Mouse (Mus musculus): ENCODE results near the gene Plau.

Gene Plau

GRCm38 (mm10) chr14:20806116-20806840 is 30.2 kb upstream of the Plau start:
- no peak for DNase-seq

GRCm38 (mm10) chr14:20809349-20809748 is 27.1 kb upstream of the Plau start:
- no peak for DNase-seq

DNA sequence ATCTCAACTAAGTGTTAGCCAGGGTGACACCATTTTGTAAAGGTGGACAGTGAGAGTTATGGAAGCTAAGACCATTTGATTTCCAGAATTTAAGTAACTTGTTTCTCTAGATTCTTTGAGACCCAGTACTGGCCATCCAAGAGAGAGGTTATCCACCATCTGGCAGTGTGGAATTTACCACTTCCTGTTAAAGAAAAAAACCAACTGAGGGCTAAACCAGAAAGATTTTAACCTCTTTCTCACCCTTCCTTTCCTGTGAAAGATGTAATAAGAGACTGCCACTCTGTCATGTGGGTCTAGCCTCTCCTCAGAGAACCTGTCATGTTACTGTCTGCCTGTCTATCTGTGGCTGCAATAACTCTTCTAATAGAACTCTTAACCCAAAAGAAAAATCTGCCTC is 26.6 kb upstream of the Plau start:
- DNase-seq = no peak

GRCm38 (mm10) chr14:20811236-20811635 is 25.2 kb upstream of the Plau start:
- no peak for DNase-seq

- DNase-seq = no peak
These were observed 24.6 kb upstream of the Plau start for GRCm38 (mm10) chr14:20811779-20812406.

DNA sequence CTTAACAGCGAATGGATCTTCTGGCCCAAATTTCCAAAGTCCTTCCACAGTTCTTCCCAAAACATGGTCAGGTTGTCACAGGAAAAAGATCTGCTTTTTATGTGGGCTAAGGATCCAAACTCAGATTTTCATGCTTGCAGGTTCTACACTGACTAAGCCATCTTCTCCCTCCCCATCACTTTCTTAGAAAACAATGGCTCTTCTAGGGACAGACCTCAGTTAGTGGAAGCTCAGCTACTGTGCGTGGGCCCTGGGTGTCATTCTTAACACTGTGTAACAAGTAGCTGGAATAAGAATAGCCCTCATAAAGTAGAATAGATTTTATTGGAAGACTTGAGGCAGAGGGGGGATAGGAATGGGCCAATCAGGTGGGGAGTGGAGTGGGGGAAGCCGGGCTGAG is 21.0 kb upstream of the Plau start:
- DNase-seq = no peak

- no peak for DNase-seq
These were observed 11.9 kb upstream of the Plau start for GRCm38 (mm10) chr14:20824517-20824916.

- no peak for DNase-seq
These were observed 10.9 kb upstream of the Plau start for GRCm38 (mm10) chr14:20825516-20825915.

GRCm38 (mm10) chr14:20827061-20827460 is 9.4 kb upstream of the Plau start:
- no peak for DNase-seq

GRCm38 (mm10) chr14:20827491-20827890 is 9.0 kb upstream of the Plau start:
- DNase-seq = no peak

DNA sequence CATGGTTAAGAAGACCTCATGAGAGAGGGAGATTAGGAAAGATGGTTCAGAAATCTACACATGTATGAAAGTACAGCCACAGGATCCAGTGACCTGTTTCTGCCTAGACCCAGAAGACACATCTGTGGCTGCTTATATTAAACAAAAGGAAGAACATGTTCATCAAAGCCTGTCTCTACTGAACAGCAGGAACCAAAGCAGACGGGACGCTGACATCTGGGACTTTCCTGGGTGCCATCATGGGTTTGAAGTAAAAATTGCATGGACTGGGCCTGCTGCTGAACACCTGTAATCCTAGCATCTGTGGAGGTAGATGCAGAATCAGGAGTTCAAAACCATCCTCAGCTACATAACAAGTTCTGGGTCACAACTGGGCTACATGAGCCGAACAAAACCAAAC is 7.9 kb upstream of the Plau start:
- no peak for DNase-seq

DNA sequence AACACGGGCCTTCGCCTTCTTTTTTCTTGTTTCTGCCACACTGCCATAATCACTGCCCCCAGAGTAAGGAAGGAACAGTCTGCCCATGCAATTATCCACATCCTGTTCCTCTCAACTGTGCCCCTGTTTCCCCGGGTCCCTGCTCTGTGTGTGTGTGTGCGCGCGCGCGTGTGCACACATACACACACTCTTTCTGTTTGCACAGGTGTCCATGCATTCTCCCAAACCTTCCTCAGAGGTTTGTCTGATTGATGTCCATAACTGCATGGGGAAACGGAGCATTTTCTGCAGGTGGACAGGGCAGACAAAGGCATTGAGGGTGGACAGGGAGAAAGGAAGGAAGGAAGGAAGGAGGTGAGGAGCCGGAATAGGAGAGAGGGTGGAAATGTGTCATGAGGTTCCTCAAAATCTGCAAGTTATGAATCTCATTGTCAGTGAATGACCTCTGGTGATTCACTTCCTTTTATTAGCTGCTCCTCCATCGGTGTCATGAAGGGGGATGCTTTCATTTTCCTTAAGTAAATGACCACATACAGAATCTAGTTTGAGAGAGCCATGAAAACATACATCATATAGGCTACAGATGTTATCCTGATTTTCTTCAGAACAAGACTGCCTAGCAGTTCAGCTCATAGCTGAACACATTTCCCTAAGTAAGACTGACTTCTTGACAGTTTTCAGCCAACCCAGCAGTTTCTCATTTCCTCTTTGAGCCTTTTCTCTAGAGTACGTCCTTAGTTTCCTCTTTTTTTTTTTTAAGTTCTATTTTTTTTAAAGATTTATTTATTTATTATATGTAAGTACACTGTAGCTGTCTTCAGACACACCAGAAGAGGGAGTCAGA is 6.7 kb upstream of the Plau start:
- DNase-seq = no peak

DNA sequence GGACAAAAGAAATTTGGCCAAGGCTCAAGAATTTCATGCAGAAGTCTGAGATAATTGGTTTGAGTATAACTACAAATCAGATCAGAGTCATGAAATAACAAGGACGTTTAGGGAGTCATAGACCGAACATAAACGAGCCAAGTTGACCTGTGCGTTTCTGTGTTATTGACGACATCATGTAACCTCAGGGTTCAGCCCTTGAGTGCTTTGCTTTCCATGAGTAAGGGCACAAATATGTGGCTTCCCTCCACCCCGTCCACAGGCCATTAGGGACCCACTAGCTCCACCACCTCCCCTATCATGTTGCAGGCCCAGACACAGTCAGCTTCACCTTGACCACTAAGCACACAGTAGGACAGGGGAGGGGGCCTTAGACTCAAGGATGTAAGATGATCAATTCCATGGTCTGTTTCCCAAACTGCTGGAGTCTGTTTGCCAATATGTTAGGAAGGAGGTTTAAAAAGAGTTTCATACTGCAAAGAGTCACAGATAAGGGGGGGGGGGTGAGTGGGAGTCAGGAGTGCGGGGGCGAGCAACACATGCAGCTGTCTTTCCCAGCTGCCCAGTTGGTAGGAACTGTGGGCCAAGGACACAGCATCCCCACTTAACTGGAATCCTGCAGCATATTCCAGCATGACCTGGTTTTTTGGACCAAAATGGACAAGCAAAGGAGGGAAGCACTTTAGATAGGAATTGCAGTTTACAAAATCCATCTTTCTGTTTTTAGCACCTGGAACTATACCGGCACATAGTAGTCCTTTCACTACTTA is 5.1 kb upstream of the Plau start:
- DNase-seq = no peak

DNA sequence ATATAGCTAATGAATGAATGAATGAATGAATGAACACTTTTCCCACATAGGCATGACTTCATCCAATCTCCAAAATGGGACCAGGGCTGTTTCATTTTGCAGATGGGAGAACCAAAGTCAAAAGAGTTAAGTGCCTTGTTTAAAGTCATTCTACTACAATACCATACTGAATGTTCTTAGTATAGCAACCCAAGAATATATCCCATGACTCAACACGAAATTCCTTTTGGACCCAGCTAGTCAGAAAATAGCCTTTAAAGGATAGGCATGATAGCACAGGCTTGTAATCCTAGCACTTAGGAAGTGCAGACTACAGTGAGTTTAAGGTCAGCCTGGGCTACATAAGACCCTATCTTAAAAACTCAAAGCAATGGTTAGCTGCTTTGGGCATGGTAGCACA is 4.5 kb upstream of the Plau start:
- no peak for DNase-seq

- no peak for DNase-seq
These were observed 2.9 kb upstream of the Plau start for GRCm38 (mm10) chr14:20833525-20833924.

- no peak for DNase-seq
These were observed 2.3 kb upstream of the Plau start for GRCm38 (mm10) chr14:20834136-20834535.

- DNase-seq = no peak
These were observed 481 bp downstream of the Plau start for GRCm38 (mm10) chr14:20836905-20837376.

DNA sequence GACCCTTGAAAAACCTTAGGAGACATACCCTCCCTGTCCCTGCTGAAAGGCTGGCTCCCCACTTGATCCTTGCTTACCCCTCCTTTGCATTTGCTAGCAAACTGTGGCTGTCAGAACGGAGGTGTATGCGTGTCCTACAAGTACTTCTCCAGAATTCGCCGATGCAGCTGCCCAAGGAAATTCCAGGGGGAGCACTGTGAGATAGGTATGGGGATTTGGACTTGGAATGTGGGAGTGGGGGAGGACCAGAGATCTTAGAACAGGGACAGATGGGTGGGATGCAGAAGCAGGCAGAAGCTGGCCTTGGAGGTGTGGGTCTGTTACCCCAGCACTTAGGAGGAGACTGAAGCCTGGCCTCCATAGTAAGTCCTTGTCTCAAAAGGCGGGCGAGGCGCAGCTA is 1.2 kb downstream of the Plau start:
- no peak for DNase-seq

- DNase-seq = no peak
These were observed 5.1 kb downstream of the Plau start for GRCm38 (mm10) chr14:20841526-20841925.

- DNase-seq = no peak
These were observed 6.2 kb downstream of the Plau start for GRCm38 (mm10) chr14:20842629-20843028.

GRCm38 (mm10) chr14:20844126-20844525 is 7.7 kb downstream of the Plau start:
- DNase-seq = no peak

GRCm38 (mm10) chr14:20844671-20845576 is 8.5 kb downstream of the Plau start:
- no peak for DNase-seq

All from liver (tissue).